Mouse (Mus musculus): Measurements from ENCODE around the gene Lsm4.

The Lsm4 gene

DNA sequence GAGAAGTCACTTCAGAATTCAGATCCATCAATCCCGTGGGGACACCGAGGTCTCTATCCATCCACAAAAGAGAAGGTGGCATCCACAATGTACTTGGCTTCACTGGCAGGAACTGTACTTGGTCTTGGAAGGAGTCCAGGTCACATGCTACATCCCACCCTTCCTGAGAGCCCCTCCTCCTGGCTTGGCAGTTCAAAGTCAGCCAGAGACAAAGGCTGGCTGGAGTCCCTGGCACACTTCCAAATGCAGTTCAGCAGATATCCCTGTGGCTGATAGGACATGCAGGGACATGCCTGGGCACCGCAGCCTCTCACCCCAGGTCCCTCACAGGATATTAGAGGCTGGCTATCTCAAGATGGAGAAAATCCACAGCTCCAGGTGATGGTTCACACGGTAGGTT, 23.7 kb upstream of the Lsm4 start:
- DNase-seq (ENCODE audit: extremely low spot score): no peak

DNA sequence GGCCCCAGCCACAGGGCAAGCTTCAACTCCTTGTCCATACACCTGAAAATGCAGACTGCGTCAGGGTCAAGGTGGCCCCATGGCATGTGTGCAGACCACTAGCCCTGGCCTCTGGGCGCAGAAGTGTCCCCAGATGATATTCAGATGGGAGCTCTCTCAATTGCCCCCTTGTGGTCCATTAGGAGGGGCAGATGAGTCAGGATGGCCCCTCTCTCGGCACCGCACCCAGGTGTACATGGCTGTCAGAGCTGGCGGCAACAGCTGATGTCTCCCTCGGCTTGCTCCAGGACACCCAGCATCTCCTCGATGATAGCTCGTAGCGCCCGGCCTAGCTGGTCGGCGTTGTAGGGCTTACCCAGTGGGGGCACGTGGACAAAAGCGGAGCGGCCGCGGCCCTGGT, 22.7 kb upstream of the Lsm4 start:
- no peak for DNase-seq (ENCODE audit: extremely low spot score)

DNA sequence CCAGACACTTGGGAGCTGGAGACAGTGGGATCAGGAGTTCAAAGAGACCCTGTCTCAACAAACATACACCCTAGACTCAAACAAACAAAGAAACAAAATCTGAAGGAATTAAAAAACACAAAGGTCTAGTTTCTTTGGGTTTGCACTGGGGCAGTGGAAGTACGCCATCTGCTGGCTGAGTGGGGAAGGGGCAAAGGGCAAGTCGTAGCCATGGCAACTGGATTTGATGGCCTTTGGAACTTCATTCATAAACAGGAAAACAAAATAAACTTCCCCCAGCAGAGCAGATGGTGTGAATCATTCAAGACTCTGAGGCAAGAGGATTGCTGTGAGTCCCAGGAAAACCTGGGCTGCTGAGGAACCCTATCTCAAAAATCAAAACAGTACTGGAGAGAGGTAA, 19.8 kb upstream of the Lsm4 start:
- peak; percentile 54 for DNase-seq (ENCODE audit: extremely low spot score)

DNA sequence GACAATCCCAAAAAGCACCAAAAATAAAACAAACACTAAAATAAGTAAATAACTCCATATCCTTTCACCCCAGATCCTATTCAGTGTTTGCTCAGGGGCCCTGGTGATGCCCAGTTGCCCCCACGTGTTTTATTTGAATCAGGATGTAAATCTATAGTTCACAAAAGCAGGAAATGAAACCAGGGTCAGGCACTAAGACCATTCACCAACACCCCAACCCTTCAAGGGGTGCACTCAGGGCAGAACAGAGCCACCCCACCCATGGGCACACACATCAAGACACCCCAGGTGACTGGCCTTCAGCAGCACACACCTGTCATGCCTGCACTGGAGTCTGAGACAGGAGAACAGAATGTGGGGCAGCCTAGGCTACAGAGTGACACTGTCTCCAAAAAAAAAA, 18.9 kb upstream of the Lsm4 start:
- DNase-seq (ENCODE audit: extremely low spot score): no peak

DNA sequence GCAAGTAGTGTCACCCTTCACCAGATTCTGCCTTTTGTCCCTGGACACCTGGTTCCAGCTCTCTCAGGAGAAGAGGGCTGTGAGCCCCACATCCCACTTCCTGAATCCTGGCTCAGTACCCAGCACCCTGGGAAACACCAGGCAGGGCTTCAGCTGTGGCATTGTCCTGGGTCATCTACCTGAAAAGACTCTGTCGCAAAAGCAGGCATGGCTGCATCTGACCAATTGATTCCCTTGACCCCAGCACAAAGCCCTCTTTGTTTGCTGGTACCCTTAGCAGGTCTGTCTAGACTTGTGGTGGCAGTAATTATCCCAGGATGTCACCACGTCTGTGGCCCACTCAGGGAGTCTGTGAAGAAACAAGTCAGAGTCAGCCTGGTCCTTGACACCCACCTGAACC, 17.6 kb upstream of the Lsm4 start:
- no peak for DNase-seq (ENCODE audit: extremely low spot score)

DNA sequence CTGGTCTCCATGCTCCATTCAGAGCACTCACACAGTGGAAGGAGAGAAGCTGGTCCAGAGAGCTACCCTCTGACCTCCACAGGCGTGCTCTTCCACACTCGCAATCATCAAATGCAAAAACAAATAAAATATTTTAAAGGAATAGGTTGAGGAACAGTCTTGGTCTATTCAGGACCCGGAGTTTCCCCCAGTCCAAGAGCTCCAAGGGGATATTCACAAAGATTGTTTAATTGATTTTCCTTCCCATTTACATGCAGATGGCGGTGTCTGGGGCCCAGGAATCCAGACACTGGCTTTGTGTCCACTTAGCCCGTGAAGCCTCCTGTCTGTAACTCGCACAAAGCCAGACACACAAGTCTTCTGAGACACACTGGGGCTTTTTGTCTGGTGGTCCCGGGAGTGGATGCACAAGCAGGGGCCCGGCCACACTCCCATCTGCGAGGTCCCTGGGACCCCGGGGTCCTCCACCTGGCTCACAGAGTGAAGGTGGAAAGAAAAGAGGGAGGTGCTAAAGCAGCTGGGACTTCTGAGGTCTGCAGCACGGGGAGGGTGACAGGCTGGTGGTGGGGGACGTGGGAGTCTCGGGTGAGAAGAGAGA, 16.8 kb upstream of the Lsm4 start:
- DNase-seq (ENCODE audit: extremely low spot score): peak; percentile 27

DNA sequence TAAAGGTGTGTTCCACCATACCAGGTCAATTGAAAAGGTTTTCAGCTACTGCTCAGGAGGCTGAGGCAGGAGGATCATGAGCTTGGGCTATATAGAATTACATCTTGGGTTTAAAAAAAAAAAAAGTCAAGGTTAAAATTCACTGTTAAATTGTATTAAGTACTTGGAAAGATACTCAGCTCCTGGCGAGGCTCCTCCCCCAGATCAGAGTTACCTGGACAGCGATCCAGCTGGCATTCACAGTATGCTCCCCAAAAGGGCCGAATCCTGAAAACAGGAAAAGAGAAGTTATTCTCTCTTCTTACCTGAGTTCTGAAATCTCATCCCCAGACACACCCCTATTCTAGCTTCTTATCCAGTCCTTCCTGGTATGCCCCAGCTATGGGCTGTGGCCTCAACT, 15.8 kb upstream of the Lsm4 start:
- DNase-seq (ENCODE audit: extremely low spot score): no peak

DNA sequence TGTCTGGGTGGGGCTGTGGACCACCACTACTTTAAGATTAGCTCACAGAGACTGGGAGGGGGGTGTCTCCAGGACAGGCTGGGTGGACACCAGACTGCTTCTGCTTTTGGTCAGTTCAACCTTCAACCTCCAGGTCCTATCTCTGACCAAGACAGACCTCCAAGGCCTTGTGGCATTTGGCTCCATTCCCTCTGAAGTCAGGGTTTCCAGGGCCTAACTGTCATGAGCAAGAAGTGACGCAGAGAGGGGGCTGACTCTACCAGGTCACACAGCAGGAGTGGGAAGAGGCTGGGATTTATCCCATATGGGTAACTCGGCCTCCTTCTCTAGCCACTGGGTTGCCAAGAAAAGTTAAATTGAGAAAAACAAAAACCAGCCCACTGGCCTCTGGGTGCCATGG, 15.3 kb upstream of the Lsm4 start:
- DNase-seq (ENCODE audit: extremely low spot score): no peak

DNA sequence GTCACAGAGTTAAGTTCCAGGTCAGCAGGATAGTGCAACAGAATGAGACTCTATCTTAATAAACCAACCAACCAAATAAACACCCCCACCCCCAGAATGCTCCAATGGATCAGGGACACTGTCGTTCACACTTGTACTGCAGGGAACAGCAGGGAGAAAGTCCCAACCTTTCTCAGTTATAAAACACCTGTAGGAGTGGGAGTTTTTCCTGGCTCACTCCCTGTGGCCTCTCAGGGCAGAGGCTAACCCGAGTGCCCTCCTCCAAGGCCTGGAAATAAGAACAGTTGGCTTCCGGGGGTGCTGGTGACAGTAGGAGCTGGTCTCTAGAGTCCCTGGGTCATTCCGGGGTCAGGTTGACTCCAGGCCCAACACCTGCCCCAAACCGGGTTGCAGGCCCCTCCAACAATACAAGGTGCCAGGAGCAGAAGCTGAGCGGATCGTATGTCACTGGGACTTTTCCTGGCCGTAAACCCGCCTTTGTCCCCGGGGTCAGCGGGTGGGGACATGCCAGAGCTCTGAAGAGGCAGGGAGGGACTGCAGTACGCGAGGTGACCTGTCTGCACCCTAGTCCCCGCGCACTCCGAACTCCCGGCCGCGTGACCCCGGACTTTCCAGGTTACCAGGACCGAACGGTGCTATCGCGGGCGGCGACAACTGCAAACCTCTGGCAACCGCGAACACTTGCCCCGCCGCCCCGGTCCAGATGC, 14.0 kb upstream of the Lsm4 start:
- no peak for DNase-seq (ENCODE audit: extremely low spot score)

DNA sequence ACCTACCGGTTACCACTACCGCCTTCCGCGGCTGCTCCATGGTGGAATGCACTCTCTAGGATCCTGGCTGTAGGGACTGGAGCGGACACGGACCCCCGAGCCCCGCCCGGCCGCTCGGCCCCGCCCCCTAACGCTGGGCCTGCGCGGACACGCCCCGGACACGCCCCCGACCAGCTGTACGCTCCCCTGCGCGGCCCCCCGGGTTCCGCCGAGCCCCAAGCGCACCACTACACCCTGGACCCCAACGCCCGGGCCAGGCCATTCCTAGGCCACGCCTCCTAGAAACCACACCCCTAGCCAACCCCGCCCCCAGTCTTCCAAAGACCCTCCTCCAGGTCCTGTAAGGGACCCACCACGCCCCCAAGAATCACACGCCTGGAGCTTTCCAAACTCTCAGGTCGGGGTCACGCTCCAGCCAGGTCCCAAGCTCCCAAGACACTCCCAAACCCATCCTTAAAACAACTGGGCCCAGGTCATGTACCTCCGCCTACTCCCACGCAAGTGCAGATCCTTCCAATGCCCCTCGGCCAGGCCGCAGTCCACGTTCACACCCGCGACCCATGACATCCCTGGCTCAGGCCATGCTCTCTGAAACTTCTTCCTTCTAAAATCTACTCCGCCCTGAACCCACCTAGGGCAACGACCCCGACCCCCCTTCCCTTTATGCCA, 13.3 kb upstream of the Lsm4 start:
- peak; percentile 99 for DNase-seq (ENCODE audit: extremely low spot score)

DNA sequence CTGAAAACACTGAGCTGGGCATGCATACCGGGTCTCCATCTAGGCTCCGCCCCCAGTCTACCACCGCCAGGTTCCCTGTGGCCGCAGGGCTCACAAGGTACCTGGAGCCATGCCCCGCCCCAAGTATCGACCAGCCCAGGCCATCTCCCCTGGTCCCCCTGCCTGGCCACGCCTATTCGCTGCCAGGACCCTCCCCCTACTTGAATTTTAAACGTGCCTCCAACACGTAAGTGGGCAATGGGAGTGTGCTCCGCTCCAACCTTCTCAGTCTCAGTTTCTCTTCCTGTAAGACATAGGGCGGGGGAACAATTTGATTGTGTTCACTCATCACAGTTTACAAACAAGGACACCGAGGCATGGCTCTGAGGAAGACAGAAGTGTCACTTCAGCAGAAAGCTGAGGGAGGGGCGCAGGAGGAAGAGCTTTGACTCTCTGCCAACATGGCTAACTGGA, 12.7 kb upstream of the Lsm4 start, which contains the start of gene Pgpep1:
Pgpep1 (minus strand) TSS at position 116 of the 453 bp plus-strand sequence.
- peak; percentile 67 for DNase-seq (ENCODE audit: extremely low spot score)

DNA sequence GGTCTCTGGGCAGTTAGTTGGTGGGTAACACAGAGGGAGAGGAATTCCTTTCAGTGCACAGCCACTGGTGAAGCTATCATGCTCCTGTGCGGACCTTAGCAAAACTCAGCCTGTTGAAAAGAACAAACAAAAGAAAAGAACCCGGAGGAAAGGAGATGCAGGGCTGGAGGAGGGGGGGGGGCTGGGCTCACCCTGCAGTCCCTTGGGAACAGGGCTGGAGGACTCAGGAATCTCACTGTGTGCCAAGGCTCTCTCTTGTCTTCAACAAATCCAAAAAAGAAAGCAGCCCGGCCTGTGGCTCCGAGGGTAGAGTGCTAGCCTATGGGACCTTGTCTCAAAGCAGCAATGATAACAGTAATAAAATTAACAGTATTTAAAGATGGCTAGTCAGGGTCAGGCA, 9.4 kb upstream of the Lsm4 start:
- DNase-seq (ENCODE audit: extremely low spot score): no peak

DNA sequence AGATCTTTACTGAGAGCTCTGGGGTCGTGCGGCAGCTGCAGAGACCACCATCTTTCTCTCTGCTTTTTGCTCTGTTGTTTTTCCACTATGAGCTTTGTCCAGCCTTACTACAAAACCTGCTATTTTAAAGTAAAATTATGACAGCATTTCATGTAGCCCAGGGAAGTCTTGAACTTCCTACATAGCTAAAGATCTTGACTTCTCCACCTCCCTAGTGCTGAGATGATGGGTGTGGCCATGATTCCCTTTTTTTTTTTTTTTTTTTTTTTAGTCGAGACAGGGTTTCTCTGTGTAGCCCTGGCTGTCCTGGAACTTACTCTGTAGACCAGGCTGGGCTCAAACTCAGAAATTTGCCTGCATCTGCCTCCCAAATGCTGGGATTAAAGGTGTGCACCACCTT, 8.4 kb upstream of the Lsm4 start:
- DNase-seq (ENCODE audit: extremely low spot score): no peak

DNA sequence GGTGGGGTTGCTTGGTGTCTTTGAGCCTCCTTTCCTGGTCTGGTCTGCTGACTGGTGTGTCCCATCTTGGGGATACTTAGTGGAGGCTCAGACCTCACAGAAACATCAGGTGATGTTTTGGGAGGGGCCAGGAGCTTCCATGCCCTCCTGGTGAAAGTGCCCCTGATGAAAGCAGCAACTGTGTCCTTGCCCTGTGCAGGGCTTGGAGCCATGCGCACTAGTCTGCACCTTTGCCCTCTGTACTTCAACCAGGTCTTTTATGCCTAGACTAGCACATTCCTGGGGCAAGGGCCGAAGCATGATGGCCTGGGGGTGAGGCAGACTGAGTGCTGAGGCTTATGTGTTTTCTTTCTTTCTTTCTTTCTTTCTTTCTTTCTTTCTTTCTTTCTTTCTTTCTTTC, 7.4 kb upstream of the Lsm4 start:
- no peak for DNase-seq (ENCODE audit: extremely low spot score)

DNA sequence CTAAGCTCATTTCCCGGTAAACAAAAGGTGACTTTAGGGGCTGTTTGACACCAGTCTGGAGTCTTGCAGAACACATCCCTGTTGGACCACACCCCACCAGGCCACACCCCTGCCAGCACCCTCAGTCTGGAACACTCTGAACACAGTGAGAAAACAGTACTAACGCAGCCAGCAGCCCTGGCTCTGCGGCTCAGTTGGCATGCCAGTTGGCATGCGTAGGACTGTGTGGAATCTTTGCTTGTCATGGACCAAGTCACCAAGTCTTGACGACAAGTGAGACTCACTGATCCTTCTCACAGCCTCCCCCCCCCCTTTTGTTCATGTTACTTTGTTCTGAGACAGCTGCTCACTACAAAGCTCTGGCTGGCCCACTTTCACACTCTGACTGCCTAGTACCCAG, 6.0 kb upstream of the Lsm4 start:
- no peak for DNase-seq (ENCODE audit: extremely low spot score)

DNA sequence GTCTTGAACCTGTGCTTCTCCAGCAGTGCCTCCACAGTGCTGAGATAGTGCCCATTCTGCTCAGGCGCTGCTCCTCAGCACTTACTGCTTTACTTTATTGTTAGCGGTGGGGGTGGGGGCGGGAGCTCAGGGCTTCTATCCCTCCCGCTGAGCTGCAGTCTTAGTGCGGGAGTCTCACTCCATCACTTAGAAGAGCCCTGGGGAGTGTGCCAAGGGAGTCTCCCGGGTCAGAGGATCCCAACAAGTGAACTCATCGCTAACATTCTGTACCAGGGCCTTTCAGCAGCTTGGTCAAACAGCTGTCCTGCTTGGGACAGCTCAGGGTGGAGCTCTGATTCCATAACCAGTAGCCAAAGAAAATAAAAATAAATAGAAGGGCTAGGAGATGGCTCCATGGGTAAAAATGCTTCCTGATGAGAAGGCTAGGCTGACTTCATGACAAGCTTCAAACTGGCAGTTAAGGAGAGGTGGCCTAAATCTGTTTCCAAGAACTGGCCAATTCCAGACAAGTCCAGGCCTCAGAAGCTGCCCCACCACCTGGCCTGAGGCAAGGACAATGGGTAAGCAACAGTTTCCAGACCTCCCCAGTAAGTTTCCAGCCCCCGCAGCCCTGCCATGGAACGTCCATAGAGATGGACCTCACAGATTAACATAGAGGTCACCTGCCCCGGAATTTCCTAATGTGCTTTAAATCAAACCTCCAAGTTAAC, 1.3 kb upstream of the Lsm4 start:
- no peak for DNase-seq (ENCODE audit: extremely low spot score)

DNA sequence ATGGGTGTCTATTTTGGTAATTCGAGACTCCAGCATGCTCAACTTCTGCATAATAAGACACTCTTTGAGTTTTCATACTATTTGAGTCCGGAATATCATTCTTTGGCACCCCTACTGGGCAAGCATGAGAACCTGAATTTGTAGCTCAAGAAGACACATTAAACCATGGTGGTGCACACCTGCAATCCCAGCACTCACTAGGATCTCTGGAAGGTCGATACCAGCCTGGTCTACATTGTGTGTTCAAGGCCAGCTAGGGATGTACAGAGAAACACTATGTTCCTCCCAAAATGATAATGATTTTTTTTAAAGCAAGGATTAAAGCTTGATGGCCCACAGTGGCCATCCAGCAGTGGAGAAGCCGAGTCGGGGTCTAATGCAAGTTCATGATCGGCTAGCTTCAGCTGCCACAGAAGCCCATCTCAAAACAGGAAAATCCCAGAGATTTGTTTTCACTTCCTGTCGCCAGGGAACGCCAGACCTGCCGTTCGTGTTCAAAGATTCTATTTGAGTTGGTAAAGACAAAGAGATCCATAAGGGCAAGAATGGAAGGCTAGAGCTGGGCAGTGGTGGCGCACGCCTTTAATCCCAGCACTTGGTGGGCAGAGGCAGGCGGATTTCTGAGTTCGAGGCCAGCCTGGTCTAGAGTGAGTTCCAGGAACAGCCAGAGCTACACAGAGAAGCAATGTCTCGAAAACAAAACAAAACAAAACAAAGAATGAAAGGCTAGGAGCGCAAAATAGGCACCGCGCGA, 546 bp upstream of the Lsm4 start:
- DNase-seq (ENCODE audit: extremely low spot score): no peak

DNA sequence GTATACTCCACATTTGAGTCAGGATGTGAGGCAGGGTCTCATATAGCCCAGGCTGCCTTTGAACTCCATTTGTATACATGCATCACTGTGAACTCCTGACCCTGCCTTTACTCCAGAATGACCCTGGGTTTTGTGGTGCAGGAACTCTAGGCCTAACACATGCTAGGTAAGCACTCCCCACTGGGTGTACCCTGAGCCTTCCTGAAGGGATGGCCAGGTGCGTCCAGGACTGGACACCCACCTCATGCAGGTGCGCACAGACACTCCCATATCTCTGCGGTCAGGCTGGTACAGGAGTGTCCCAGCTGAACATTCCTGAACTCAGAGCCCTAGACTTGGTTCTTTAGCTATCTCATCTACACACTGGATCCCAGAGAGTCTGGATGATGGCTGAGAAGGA, 1.1 kb downstream of the Lsm4 start:
- DNase-seq (ENCODE audit: extremely low spot score): no peak

DNA sequence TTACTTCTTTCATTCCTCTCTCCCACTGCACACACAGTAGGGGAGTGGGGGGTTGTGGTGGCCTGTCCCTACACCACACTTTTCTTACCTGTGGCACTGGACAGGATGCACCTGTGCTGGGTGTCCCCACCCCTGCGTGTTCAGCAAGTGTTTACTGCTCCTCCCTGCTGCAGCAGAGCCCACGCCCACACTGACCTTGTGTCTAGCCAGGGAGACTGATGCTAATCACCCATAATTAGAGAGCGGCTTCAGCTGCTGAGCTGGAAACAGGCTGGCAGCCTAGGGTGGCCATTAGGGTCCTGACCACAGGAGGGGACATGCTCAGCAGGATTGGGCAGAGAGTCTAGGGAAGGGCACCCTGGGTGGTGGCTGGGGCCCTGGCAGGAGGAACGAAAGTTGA, 1.7 kb downstream of the Lsm4 start:
- no peak for DNase-seq (ENCODE audit: extremely low spot score)

DNA sequence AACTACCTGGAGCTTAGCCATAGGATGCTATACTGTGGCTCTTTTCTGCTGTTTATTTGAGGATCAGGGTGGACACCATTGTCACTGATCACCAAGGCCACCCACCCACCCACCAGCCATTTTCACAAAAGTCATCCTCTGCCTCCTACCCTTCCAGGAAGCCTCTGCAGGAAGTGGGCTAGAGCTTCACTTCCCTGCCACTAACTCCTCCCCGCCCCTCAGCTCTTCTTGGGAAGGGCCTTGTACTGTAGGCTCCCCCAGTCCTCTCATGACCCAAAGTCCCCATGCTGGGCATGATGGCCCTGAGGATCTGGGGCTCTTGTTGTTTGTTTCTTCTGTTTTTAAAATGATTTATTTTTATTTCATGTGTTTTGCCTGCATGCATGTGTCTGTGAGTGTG, 2.3 kb downstream of the Lsm4 start:
- DNase-seq (ENCODE audit: extremely low spot score): no peak

DNA sequence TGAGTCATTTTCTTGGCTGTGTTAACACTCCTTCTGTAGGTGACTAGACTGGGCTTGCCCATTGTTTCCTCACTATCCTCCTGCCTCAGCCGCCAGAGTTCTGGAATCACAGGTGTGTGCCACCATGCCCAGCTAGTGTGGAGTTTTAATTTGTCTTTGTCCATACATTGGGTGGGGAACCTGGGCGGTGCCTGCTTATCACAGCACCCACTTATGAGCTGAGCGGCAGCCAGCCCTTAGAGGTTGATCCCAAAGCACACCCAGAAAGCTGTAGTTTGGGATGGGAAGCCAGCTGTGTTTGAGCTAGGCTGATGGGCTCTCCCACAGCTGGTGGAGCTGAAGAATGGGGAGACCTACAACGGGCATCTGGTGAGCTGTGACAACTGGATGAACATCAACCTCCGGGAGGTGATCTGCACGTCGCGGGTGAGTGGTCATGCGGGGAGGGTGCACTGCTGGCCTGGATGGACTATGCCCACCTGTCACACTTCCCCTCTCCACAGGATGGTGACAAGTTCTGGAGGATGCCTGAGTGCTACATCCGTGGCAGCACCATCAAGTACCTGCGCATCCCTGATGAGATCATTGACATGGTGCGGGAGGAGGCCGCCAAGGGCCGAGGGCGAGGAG, 4.5 kb downstream of the Lsm4 start:
- no peak for DNase-seq (ENCODE audit: extremely low spot score)

Measured in embryo, embryonic 9.5 days (tissue).